Mouse (Mus musculus) gastrocnemius, postnatal 14 days (tissue): ENCODE results near the gene Shc2. TPM values are rescaled to one million over a fixed set of nuclear protein-coding genes. Genes with fewer than 3 reads are reported as not detected.

Experiments
- DNase-seq: peaks from one replicate; pipeline ENCODE4 v3.0.0; 2021; ENCODE audit warnings: mixed read lengths
- intact Hi-C: fragments of 180-260 bp; cut with DNase I; formaldehyde crosslinking; loops from one replicate; pipeline ENCODE4 v1.15.1; 2025; ENCODE audit warnings: low total_unique reads
- total RNA-seq, 2 experiments: library from RNA; stranded (reverse); gene quantifications; 2 replicates each; pipeline ENCODE4 v1.2.3; 2021

Shc2 gene
- total RNA-seq, 2 experiments from 2014 or later: 2.3 to 3.3 TPM

- DNase-seq: no peak
- intact Hi-C loops: no loop called here
Observed at GRCm38 (mm10) chr10:79587061-79587751, 50.5 kb downstream of the Shc2 start, which contains the start of gene Theg. Gene Theg (minus strand): TSS chr10:79587331.

GRCm38 (mm10) chr10:79586243-79586642, 51.5 kb downstream of the Shc2 start:
- intact Hi-C loops: no loop called here
- no peak for DNase-seq

- intact Hi-C loops: no loop called here
- no peak for DNase-seq
Observed at GRCm38 (mm10) chr10:79585723-79586122, 52.0 kb downstream of the Shc2 start.

GRCm38 (mm10) chr10:79585136-79585535, 52.6 kb downstream of the Shc2 start:
- intact Hi-C loops: no loop called here
- no peak for DNase-seq

GRCm38 (mm10) chr10:79584426-79584825, 53.3 kb downstream of the Shc2 start:
- intact Hi-C loops: no loop called here
- no peak for DNase-seq

- intact Hi-C loops: no loop called here
- DNase-seq: no peak
Observed at GRCm38 (mm10) chr10:79584021-79584420, 53.7 kb downstream of the Shc2 start.

GRCm38 (mm10) chr10:79581501-79581900, 56.2 kb downstream of the Shc2 start:
- intact Hi-C loops: no loop called here
- no peak for DNase-seq

GRCm38 (mm10) chr10:79580811-79581210, 56.9 kb downstream of the Shc2 start:
- intact Hi-C loops: no loop called here
- DNase-seq: no peak

- intact Hi-C loops: no loop called here
- DNase-seq: no peak
Observed at GRCm38 (mm10) chr10:79580356-79580755, 57.4 kb downstream of the Shc2 start.

- DNase-seq: no peak
- intact Hi-C loops: no loop called here
Observed at GRCm38 (mm10) chr10:79579781-79580180, 57.9 kb downstream of the Shc2 start.

- intact Hi-C loops: no loop called here
Observed at GRCm38 (mm10) chr10:79578891-79579290, 58.8 kb downstream of the Shc2 start.

GRCm38 (mm10) chr10:79578276-79578675, 59.4 kb downstream of the Shc2 start:
- intact Hi-C loops: no loop called here
- DNase-seq: no peak

More at GRCm38 (mm10) chr10:79578891-79579290, 58.8 kb downstream of the Shc2 start:
- no peak for DNase-seq

GRCm38 (mm10) chr10:79577376-79577775, 60.3 kb downstream of the Shc2 start:
- intact Hi-C loops: no loop called here
- DNase-seq: no peak

GRCm38 (mm10) chr10:79575754-79576153, 62.0 kb downstream of the Shc2 start:
- DNase-seq: no peak
- intact Hi-C loops: no loop called here

- intact Hi-C loops: no loop called here
- no peak for DNase-seq
Observed at GRCm38 (mm10) chr10:79574796-79575195, 62.9 kb downstream of the Shc2 start.

- DNase-seq: no peak
- intact Hi-C loops: no loop called here
Observed at GRCm38 (mm10) chr10:79574350-79574749, 63.4 kb downstream of the Shc2 start.

- intact Hi-C loops: no loop called here
Observed at GRCm38 (mm10) chr10:79573611-79574010, 64.1 kb downstream of the Shc2 start.

GRCm38 (mm10) chr10:79571314-79571713, 66.4 kb downstream of the Shc2 start:
- intact Hi-C loops: no loop called here
- no peak for DNase-seq

More at GRCm38 (mm10) chr10:79573611-79574010, 64.1 kb downstream of the Shc2 start:
- DNase-seq: no peak

GRCm38 (mm10) chr10:79569921-79570320, 67.8 kb downstream of the Shc2 start:
- DNase-seq: no peak
- intact Hi-C loops: no loop called here
